Mouse (Mus musculus) CD8-positive naive resting alpha-beta T cell, adult 2 months (primary cell): ENCODE results near the gene Lpcat1.

Experiments
- DNase-seq, 2 experiments: peaks; one replicate each; pipeline ENCODE4 v3.0.0; 2022; ENCODE audit warnings: low read depth in 2 of 2, low spot score in 2 of 2

Lpcat1 gene

GRCm38 (mm10) chr13:73446494-73446893, 20.5 kb upstream of the Lpcat1 start:
- DNase-seq, result no peak

- no peak for DNase-seq
Observed at GRCm38 (mm10) chr13:73446943-73447342, 20.1 kb upstream of the Lpcat1 start.

- no peak for DNase-seq
Observed at GRCm38 (mm10) chr13:73447478-73447877, 19.5 kb upstream of the Lpcat1 start.

- no peak for DNase-seq
Observed at GRCm38 (mm10) chr13:73448201-73448600, 18.8 kb upstream of the Lpcat1 start.

GRCm38 (mm10) chr13:73448723-73449122, 18.3 kb upstream of the Lpcat1 start:
- no peak for DNase-seq

- no peak for DNase-seq
Observed at GRCm38 (mm10) chr13:73453503-73454217, 13.3 kb upstream of the Lpcat1 start.

- DNase-seq, result no peak
Observed at GRCm38 (mm10) chr13:73455328-73455727, 11.7 kb upstream of the Lpcat1 start.

- DNase-seq, result no peak
Observed at GRCm38 (mm10) chr13:73457301-73457700, 9.7 kb upstream of the Lpcat1 start.

- DNase-seq, result no peak
Observed at GRCm38 (mm10) chr13:73457741-73458140, 9.3 kb upstream of the Lpcat1 start.

GRCm38 (mm10) chr13:73458719-73459118, 8.3 kb upstream of the Lpcat1 start:
- DNase-seq, result no peak

GRCm38 (mm10) chr13:73459189-73459850, 7.7 kb upstream of the Lpcat1 start:
- DNase-seq, result no peak

- DNase-seq, result no peak
Observed at GRCm38 (mm10) chr13:73461551-73461950, 5.4 kb upstream of the Lpcat1 start.

GRCm38 (mm10) chr13:73465156-73465555, 1.8 kb upstream of the Lpcat1 start:
- DNase-seq, result no peak

- no peak for DNase-seq
Observed at GRCm38 (mm10) chr13:73466411-73466810, 586 bp upstream of the Lpcat1 start.

- peak; percentile 19 to 25 for DNase-seq
Observed at GRCm38 (mm10) chr13:73467421-73468237, 632 bp downstream of the Lpcat1 start.

GRCm38 (mm10) chr13:73468834-73469233, 1.8 kb downstream of the Lpcat1 start:
- DNase-seq, result no peak

GRCm38 (mm10) chr13:73469257-73469967, 2.4 kb downstream of the Lpcat1 start:
- DNase-seq, result peak; percentile 14 to 33

- no peak for DNase-seq
Observed at GRCm38 (mm10) chr13:73472481-73472880, 5.5 kb downstream of the Lpcat1 start.

GRCm38 (mm10) chr13:73473746-73474145, 6.7 kb downstream of the Lpcat1 start:
- DNase-seq, result no peak

- DNase-seq, result no peak
Observed at GRCm38 (mm10) chr13:73474163-73474562, 7.2 kb downstream of the Lpcat1 start.
